Mouse (Mus musculus): ENCODE measurements around the gene Gm10142. TPM values are rescaled to one million over a fixed set of nuclear protein-coding genes. Genes with fewer than 3 reads are reported as not detected.

Gene Gm10142
- not detected for polyA plus RNA-seq (2017; shearing (Covaris generic))

DNA sequence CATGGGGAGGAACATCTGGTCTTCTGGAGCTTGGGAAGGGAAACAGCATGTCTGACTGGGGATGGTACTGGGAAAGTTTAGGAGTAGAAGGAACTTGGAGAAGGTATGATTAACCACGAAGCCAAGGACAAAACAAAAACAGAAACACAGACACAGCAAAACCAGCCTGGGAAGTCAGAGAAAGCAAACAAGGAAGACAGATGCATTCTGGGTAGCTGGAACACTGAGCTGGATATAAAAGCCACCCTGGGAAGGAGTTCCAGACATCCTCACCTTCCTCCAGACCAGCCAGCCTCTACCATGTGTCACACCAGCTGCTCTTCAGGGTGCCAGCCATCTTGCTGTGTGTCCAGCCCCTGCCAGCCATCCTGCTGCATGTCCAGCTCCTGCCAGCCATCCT, at the start of gene Gm10142:
Gene Gm10142, plus strand, starts transcription at position 301 of the 400 bp plus-strand sequence.

DNA sequence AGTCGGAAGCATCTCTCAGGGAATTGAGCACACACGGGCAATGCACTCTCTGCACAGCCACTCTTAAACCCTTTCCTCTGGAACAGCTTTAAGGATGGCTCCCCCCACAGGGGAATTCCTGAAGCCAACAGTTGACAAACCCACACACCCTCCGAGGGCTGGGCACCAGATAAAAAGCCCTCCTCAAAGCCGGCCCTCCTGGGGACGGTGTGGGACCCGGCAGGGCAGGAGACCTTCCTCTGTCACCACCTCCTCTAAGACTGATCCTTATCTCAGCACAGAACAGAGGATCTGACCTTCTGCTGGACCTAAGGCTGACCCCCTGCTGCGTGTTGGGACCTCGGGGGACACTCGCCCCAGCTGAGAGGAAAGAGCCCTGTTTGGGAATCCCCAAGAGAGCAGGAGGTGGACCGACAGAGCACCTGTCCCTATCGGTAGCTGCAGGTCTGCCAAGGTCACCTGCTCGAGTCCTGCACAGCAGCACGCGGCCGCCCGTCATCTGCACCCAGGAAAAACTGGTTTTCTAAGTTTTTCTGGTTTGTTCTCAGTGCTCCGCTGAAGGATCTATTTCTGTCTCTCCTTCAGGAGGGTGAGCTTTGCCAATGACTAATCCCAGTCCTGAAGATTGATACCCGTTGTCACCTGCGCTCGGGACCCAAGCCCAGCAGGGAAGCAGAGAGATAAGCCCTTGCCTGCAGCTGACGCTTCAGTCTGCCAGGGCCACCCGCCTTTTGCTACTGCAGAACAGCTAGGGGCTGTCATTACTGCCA, 29.5 kb upstream of the Gm10142 start, which contains the start of gene Tspear:
Gene Tspear, plus strand, starts transcription at position 675 of the 770 bp plus-strand sequence.

DNA sequence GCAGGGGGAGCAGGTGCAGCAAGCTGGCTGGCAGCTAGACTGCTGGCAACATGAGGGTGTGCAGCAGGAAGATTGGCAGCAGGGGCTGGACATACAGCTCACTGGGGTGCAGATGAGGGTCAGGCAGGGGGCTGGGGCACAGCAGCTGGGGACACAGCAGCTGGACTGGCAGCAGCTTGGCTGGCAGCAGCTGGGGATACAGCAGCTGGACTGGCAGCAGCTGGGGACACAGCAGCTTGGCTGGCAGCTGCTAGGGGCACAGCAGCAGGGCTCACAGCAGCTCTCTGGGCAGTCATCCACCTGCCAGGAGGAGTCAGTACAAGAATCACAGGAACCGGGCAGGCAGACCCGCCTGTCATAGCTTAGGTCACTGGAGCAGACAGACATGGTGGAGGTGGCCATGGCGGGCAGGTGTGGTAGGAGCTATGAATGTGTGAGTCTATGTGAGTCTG, 25.2 kb upstream of the Gm10142 start, which contains the start of gene Gm19402:
Gene Gm19402, minus strand, starts transcription at position 402 of the 452 bp plus-strand sequence.

DNA sequence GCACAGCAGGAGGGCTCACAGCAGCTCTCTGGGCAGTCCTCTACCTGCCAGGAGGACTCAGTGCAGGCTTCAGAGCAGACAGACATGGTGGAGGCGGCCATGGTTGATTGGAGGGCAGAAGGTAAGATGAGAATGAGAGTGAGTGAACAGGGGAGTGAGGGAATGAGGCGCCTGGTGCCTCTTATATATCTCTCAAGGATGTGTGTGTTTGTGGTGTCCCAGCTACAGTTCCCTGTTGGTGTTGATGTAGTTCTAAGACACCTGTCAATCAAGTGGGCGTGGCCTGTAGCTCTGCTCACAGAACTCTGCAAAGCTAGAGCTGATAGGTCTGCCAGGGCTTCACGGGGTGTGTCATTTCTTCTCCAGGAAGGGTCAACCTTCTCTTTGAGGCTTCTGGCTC, 18.5 kb upstream of the Gm10142 start, which contains the start of gene Gm9508:
Gene Gm9508, minus strand, starts transcription at position 101 of the 400 bp plus-strand sequence.

GRCm38 (mm10) chr10:77706326-77706725, 9.3 kb upstream of the Gm10142 start, which contains the start of gene Gm10272:
TSS of gene Gm10272 (plus strand) at chr10:77706626.

GRCm38 (mm10) chr10:77711157-77711556, 4.5 kb upstream of the Gm10142 start, which contains the start of gene Gm10024:
TSS of gene Gm10024 (plus strand) at chr10:77711457.

DNA sequence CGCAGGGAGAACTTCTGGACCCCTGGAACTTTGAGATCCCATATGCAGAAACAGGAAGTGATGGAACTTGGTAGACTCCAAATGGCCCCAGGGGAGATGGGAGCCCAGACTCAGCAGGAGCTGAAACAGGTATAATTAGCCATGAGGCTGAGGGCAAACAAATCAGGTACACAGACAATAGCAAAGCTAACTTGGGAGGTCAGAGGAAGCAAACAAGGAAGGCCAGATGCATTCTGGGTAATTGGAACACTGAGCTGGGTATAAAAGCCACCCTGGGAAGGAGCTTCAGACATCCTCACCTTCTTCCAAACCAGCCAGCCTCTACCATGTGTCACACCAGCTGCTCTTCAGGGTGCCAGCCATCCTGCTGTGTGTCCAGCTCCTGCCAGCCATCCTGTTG, 4.7 kb downstream of the Gm10142 start, which contains the start of gene Krtap12-1:
Gene Krtap12-1, plus strand, starts transcription at position 301 of the 400 bp plus-strand sequence.

DNA sequence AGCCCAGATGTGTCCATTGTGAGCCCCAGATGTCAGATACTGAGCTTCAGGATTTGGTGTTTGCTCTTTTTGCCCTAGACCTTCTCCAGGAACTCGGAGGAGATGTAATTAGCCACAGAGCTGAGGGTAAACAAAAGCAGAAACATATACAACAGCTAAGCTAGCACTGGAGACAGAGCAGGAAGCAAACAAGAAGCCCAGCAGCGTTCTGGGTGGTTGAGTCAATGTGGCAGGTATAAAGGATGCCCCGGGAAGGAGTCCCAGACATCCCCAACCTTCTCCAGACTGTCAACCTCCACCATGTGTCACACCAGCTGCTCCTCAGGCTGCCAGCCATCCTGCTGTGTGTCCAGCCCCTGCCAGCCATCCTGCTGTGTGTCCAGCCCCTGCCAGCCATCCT, 10.6 kb downstream of the Gm10142 start, which contains the start of gene Gm10100:
Gene Gm10100, plus strand, starts transcription at position 301 of the 400 bp plus-strand sequence.

GRCm38 (mm10) chr10:77741924-77742688, 26.5 kb downstream of the Gm10142 start, which contains the start of gene Gm18596:
TSS of gene Gm18596 (minus strand) at chr10:77742638.

GRCm38 (mm10) chr10:77751254-77751653, 35.6 kb downstream of the Gm10142 start, which contains the start of gene Gm9736:
TSS of gene Gm9736 (minus strand) at chr10:77751354.

GRCm38 (mm10) chr10:77759582-77759981, 44.0 kb downstream of the Gm10142 start, which contains the start of gene Gm3233:
TSS of gene Gm3233 (minus strand) at chr10:77759682.

Other genes starting within 250 kb of the Gm10142 start
- gene Fam207a, start 200.0 kb upstream of the Gm10142 start, polyA plus RNA-seq (2017; shearing (Covaris generic)), result 52.7 TPM
- gene Itgb2, start 185.6 kb upstream of the Gm10142 start, polyA plus RNA-seq (2017; shearing (Covaris generic)), result 631 TPM
- 108 TPM for gene Pttg1ip, start 134.1 kb upstream of the Gm10142 start, polyA plus RNA-seq (2017; shearing (Covaris generic))
- gene Sumo3, start 109.7 kb upstream of the Gm10142 start, polyA plus RNA-seq (2017; shearing (Covaris generic)), result 116 TPM
- not detected for gene Gm49325, start 109.6 kb upstream of the Gm10142 start, polyA plus RNA-seq (2017; shearing (Covaris generic))
- gene Ube2g2, start 93.5 kb upstream of the Gm10142 start, polyA plus RNA-seq (2017; shearing (Covaris generic)), result 58.6 TPM
- 0.59 TPM for gene Tspear, start 29.2 kb upstream of the Gm10142 start, polyA plus RNA-seq (2017; shearing (Covaris generic))
- not detected for gene Gm19402, start 25.1 kb upstream of the Gm10142 start, polyA plus RNA-seq (2017; shearing (Covaris generic))
- gene Gm9508, start 18.6 kb upstream of the Gm10142 start, polyA plus RNA-seq (2017; shearing (Covaris generic)), result not detected
- gene Gm10272, start 9.2 kb upstream of the Gm10142 start, polyA plus RNA-seq (2017; shearing (Covaris generic)), result not detected
- gene Gm10024, start 4.3 kb upstream of the Gm10142 start, polyA plus RNA-seq (2017; shearing (Covaris generic)), result not detected
- gene Krtap12-1, start 4.8 kb downstream of the Gm10142 start, polyA plus RNA-seq (2017; shearing (Covaris generic)), result not detected
- not detected for gene Gm10100, start 10.7 kb downstream of the Gm10142 start, polyA plus RNA-seq (2017; shearing (Covaris generic))
- gene Gm18596, start 26.8 kb downstream of the Gm10142 start, polyA plus RNA-seq (2017; shearing (Covaris generic)), result not detected
- not detected for gene Gm9736, start 35.5 kb downstream of the Gm10142 start, polyA plus RNA-seq (2017; shearing (Covaris generic))
- gene Gm3233, start 43.9 kb downstream of the Gm10142 start, polyA plus RNA-seq (2017; shearing (Covaris generic)), result not detected
- gene Gm3238, start 55.5 kb downstream of the Gm10142 start, polyA plus RNA-seq (2017; shearing (Covaris generic)), result not detected
- gene Gm7138, start 61.1 kb downstream of the Gm10142 start, polyA plus RNA-seq (2017; shearing (Covaris generic)), result not detected
- gene Gm3250, start 66.7 kb downstream of the Gm10142 start, polyA plus RNA-seq (2017; shearing (Covaris generic)), result not detected
- gene Gm7137, start 72.4 kb downstream of the Gm10142 start, polyA plus RNA-seq (2017; shearing (Covaris generic)), result not detected
- gene Gm9639, start 79.3 kb downstream of the Gm10142 start, polyA plus RNA-seq (2017; shearing (Covaris generic)), result not detected
- not detected for gene Gm19668, start 83.3 kb downstream of the Gm10142 start, polyA plus RNA-seq (2017; shearing (Covaris generic))
- gene Gm9507, start 96.0 kb downstream of the Gm10142 start, polyA plus RNA-seq (2017; shearing (Covaris generic)), result not detected
- not detected for gene Gm2696, start 98.9 kb downstream of the Gm10142 start, polyA plus RNA-seq (2017; shearing (Covaris generic))
- gene Krtap10-4, start 111.3 kb downstream of the Gm10142 start, polyA plus RNA-seq (2017; shearing (Covaris generic)), result not detected
- gene Krtap10-10, start 120.1 kb downstream of the Gm10142 start, polyA plus RNA-seq (2017; shearing (Covaris generic)), result not detected
- gene Gm36176, start 131.0 kb downstream of the Gm10142 start, polyA plus RNA-seq (2017; shearing (Covaris generic)), result not detected
- gene Gm10318, start 137.1 kb downstream of the Gm10142 start, polyA plus RNA-seq (2017; shearing (Covaris generic)), result not detected
- not detected for gene Gm3285, start 146.2 kb downstream of the Gm10142 start, polyA plus RNA-seq (2017; shearing (Covaris generic))
- gene Lrrc3, start 186.7 kb downstream of the Gm10142 start, polyA plus RNA-seq (2017; shearing (Covaris generic)), result not detected